Mouse (Mus musculus) olfactory bulb, adult 2 months (tissue): ENCODE results near the gene L3mbtl2.
"Not testable (repeated sequence)": the region's sequence is repeated elsewhere in the genome, so short reads cannot be mapped to it uniquely, and the experiment has no call there.

ENCODE experiments used
- CTCF ChIP-seq: fragments of 200-500 bp; IDR thresholded peaks from 2 replicates; pipeline ENCODE4 v1.5.1; 2012; ENCODE audit warnings: low read depth, mild to moderate bottlenecking, low read length, moderate library complexity; ENCODE audit not compliant: insufficient read depth
- POLR2A ChIP-seq: fragments of 200-500 bp; IDR thresholded peaks from 2 replicates; pipeline ENCODE4 v1.6.1; 2012; ENCODE audit warnings: mild to moderate bottlenecking, low read depth, low read length, moderate library complexity; ENCODE audit not compliant: insufficient read depth

- not testable (repeated sequence) for TF ChIP-seq CTCF, POLR2A
Observed at GRCm38 (mm10) chr15:81701350-81701749, 37.7 kb downstream of the L3mbtl2 start.
